Mouse (Mus musculus) kidney, postnatal 0 days (tissue): ENCODE results near the gene R3hdm4. TPM values are rescaled to one million over a fixed set of nuclear protein-coding genes. Genes with fewer than 3 reads are reported as not detected.

Experiments
- ATAC-seq: fragments of 200-750 bp; cut with Nextera tagmentation; replicated peaks from 2 replicates; pipeline ENCODE4 v1.8.0; 2017; ENCODE audit warnings: low read depth, moderate number of reproducible peaks, moderate TSS enrichment, moderate library complexity; ENCODE audit not compliant: low FRiP score
- DNase-seq: peaks from one replicate; pipeline ENCODE4 v3.0.0-alpha.2; 2016; ENCODE audit warnings: low spot score
- H3K27ac ChIP-seq: fragments of 300-500 bp; sonication (generic); 2 replicates; pipeline ENCODE4 v1.5.1; 2014; ENCODE audit warnings: mild to moderate bottlenecking
- H3K27me3 ChIP-seq: fragments of 300-500 bp; sonication (generic); 2 replicates; pipeline ENCODE4 v1.6.1; 2014; ENCODE audit warnings: low read length, mixed read lengths; ENCODE audit not compliant: insufficient read depth
- H3K36me3 ChIP-seq: fragments of 300-500 bp; sonication (generic); 2 replicates; pipeline ENCODE4 v1.6.1; 2014; ENCODE audit warnings: low read length, mixed read lengths; ENCODE audit not compliant: insufficient read depth
- H3K4me1 ChIP-seq: fragments of 300-500 bp; sonication (generic); replicated peaks from 2 replicates; pipeline ENCODE4 v1.6.1; 2014; ENCODE audit warnings: antibody characterized with exemption, low read length, mixed read lengths; ENCODE audit not compliant: insufficient read depth
- H3K4me2 ChIP-seq: fragments of 300-500 bp; sonication (generic); 2 replicates; pipeline ENCODE4 v1.6.1; 2014; ENCODE audit warnings: mild to moderate bottlenecking, low read length, moderate library complexity, mixed read lengths
- H3K4me3 ChIP-seq: fragments of 300-500 bp; sonication (generic); replicated peaks from 2 replicates; pipeline ENCODE4 v1.5.1; 2014; ENCODE audit warnings: low read depth, low read length
- H3K9ac ChIP-seq: fragments of 300-500 bp; sonication (generic); 2 replicates; pipeline ENCODE4 v1.6.1; 2014; ENCODE audit warnings: low read depth, low read length
- H3K9me3 ChIP-seq: fragments of 300-500 bp; sonication (generic); replicated peaks from 2 replicates; pipeline ENCODE4 v1.6.1; 2016; ENCODE audit warnings: low read length, inconsistent platforms, mixed read lengths
- CTCF ChIP-seq: IDR thresholded peaks from 2 replicates; pipeline ENCODE4 v1.5.1; 2016; ENCODE audit warnings: antibody characterized with exemption, low read depth, mild to moderate bottlenecking, moderate library complexity
- WGBS: fragments of 180-500 bp; shearing (Covaris S2); extraction: QIAGEN DNeasy Blood & Tissue Kit; methylation state at CpG from one replicate; pipeline ENCODE4 v1.1.7; 2014; 5-methylcytosine and 5-hydroxymethylcytosine counted together
- polyA plus RNA-seq: library from polyadenylated mRNA; unstranded; fragments of >200 nt; fragmentation: Nextera tagmentation; extraction: Ambion mirVana; gene quantifications from 2 replicates; pipeline ENCODE4 v1.2.1, GENCODE M21; 2015

The R3hdm4 gene
- polyA plus RNA-seq, 1 experiment from 2014 or later = 120 TPM

- Histone ChIP-seq H3K36me3 (peaks cover 9% of the 10 kb centered on the region), H3K4me1 (peaks cover 22% of the 10 kb centered on the region), H3K27ac (peak overlapping the region; percentile 77; the same call in 1 of the 2 replicates), H3K4me3 (peak overlapping the region; percentile 82), H3K9me3 (no peaks in the 10 kb centered on the region), H3K9ac (peak overlapping the region; percentile 90), H3K4me2 (peak overlapping the region; percentile 94), H3K27me3 (peaks cover 30% of the 10 kb centered on the region)
- whole genome bisulfite sequencing = 7% methylated on average over 8 of the region's 8 CpGs
- no peak for DNase-seq
- ATAC-seq = no peak
- no peak for TF ChIP-seq CTCF
Observed at GRCm38 (mm10) chr10:79916081-79916480, 4.9 kb downstream of the R3hdm4 start.

DNA sequence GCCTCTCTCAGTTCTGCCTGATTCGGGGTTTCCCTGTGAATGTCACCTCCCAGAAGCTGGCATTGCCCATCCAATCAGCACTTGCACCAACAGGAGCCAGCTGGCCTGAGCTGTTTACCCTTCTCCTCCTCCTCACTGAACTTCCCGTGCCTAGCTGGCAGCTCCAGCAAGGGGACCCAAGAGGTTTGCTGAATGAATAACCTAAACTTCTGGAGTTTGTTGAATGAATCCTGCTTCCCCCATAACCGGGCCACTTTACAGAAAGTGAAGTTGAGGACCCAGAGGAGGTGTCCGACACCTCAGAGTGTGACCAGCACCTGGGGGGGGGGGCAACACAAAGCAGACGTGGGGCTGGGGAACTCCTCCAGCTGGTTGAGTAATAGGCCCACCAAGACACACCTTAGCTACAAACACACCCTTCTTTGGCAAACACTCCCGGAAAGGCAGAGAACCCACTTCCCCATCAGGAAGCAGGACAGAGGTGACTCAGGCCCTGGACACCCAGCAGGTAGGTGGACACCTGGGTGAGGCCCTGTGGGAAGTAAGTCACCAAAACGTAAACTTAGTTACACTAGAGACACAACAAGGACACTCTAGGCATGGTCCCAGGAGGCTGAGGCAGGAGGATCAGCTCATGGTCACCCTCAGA lies 5.9 kb downstream of the R3hdm4 start:
- 64% methylated on average over 7 of the region's 7 CpGs for WGBS
- Histone ChIP-seq H3K9ac (no peak overlapping the region), H3K27me3 (peaks cover 20% of the 10 kb centered on the region), H3K4me2 (peak overlapping the region; percentile 94; the same call in 1 of the 2 replicates), H3K9me3 (no peaks in the 10 kb centered on the region), H3K4me3 (no peak overlapping the region), H3K36me3 (peaks cover 15% of the 10 kb centered on the region), H3K4me1 (peaks cover 15% of the 10 kb centered on the region), H3K27ac (peak overlapping the region; percentile 5; the same call in 1 of the 2 replicates)
- no peak for TF ChIP-seq CTCF
- no peak for DNase-seq
- ATAC-seq = no peak

DNA sequence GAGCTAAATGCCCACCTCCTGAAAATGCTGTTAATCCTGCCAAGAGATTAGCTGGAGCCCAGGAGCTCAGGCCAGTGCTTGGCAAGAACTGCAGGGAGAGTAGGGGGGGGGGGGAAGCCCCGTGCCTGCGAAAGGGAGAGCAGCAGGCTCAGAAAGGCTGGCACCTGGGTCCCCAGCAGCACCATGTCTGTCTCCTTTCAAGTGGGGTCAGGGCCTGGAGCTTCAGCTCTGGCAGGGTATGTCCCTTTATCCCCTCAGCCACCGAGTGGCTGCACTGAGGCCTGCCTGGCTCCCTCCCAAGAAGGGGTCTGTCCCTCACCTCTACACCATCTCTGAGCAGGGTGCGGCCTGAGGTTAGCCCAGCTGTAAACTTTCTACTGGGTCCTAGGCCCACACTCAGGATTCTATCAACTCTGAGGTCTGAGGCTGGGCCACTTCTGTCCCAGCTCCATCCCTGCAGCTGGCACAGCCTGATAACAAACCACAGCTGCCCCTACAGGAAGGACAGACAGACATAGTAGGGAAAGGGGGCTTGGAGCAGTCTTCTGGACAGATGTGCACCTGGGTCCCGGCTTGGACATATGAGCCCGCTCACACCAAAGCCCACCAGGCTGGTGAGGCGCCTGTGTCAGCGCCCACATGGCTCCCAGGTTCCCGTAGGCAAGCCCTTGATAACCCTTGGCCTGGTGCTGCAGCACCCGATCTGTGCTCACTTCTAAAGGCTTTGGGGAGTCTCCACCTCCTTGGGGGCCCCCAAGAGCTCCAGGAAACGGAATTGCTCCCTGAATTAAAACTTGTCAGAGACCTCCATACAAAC lies 6.7 kb downstream of the R3hdm4 start:
- no peak for TF ChIP-seq CTCF
- H3K4me1 ChIP-seq = peaks cover 15% of the 10 kb centered on the region
- no peak for ATAC-seq
- no peak for DNase-seq
- H3K9me3 ChIP-seq = no peaks in the 10 kb centered on the region
- no peak overlapping the region for H3K4me3 ChIP-seq
- H3K27me3 ChIP-seq = peaks cover 16% of the 10 kb centered on the region
- no peak overlapping the region for H3K9ac ChIP-seq
- peaks cover 15% of the 10 kb centered on the region for H3K36me3 ChIP-seq
- H3K27ac ChIP-seq = peak overlapping the region; percentile 5; the same call in 1 of the 2 replicates
- WGBS = 75% methylated on average over 11 of the region's 11 CpGs
- H3K4me2 ChIP-seq = peak overlapping the region; percentile 2; the same call in 1 of the 2 replicates

- no peak for DNase-seq
- Histone ChIP-seq H3K27me3 (no peaks in the 10 kb centered on the region), H3K9ac (no peak overlapping the region), H3K4me3 (no peak overlapping the region), H3K27ac (no peak overlapping the region), H3K4me2 (no peak overlapping the region), H3K36me3 (peaks cover 15% of the 10 kb centered on the region), H3K9me3 (no peaks in the 10 kb centered on the region), H3K4me1 (peaks cover 9% of the 10 kb centered on the region)
- 64% methylated on average over 20 of the region's 20 CpGs for WGBS
- TF ChIP-seq CTCF = no peak
- no peak for ATAC-seq
Observed at GRCm38 (mm10) chr10:79912412-79912811, 8.6 kb downstream of the R3hdm4 start.

GRCm38 (mm10) chr10:79910556-79910955 lies 10.5 kb downstream of the R3hdm4 start, which contains the start of gene Gm26602:
Gene Gm26602, plus strand, starts transcription at chr10:79910856.
- no peaks in the 10 kb centered on the region for H3K9me3 ChIP-seq
- H3K27me3 ChIP-seq = no peaks in the 10 kb centered on the region
- ATAC-seq (no peak), DNase-seq (no peak)
- H3K4me1 ChIP-seq = peaks cover 4% of the 10 kb centered on the region
- peak within 1 kb of the TSS; percentile 95 for H3K27ac ChIP-seq
- 92% methylated on average over 4 of the region's 4 CpGs for WGBS
- no peak within 1 kb of the TSS for H3K4me2 ChIP-seq
- no peak within 1 kb of the TSS for H3K9ac ChIP-seq
- no peak within 1 kb of the TSS for H3K4me3 ChIP-seq
- no peak for TF ChIP-seq CTCF
- peaks cover 28% of the 10 kb centered on the region for H3K36me3 ChIP-seq
